Mouse (Mus musculus) frontal cortex, adult (tissue): ENCODE measurements at regions not wholly inside any gene's neighbourhood (a gene's known extent, or its start where the extent isn't known, plus 50 kb on each side); places are given as distances from the start of the nearest gene placed in this dataset.

Experiments used
- ATAC-seq: cut with Nextera tagmentation; 2 replicates; pipeline ENCODE4 v1.9.2; 2017; ENCODE audit warnings: mild to moderate bottlenecking, moderate library complexity, mixed read lengths; ENCODE audit not compliant: low TSS enrichment

GRCm38 (mm10) chr1:183702888-183703287 is 284.9 kb downstream of the Hhipl2 start:
- no peak for ATAC-seq

DNA sequence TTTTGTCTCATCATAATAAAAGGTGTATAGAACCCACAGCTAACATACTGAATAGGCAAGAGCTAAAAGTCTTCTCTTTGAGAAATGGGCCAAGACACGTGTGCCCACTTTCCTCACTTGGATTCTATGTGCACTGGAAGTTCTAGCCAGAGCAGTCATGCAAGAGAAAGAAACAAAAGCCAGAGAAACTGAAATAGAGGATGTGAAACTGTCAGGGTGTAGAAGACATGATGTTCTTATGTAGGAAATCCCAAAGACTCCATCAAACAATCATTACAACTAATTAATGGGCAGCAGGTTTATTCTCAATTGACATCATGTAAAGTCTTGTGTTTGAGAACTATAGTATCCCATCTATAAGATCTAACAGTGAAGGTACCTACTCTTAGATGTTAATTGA is 294.9 kb downstream of the Hhipl2 start:
- no peak for ATAC-seq

- ATAC-seq, result no peak
Observed at GRCm38 (mm10) chr1:183717060-183717459, 296.0 kb upstream of the Dusp10 start.

GRCm38 (mm10) chr1:183749126-183749525 is 264.0 kb upstream of the Dusp10 start:
- peak; percentile 65; the same call in 1 of the 2 replicates for ATAC-seq

DNA sequence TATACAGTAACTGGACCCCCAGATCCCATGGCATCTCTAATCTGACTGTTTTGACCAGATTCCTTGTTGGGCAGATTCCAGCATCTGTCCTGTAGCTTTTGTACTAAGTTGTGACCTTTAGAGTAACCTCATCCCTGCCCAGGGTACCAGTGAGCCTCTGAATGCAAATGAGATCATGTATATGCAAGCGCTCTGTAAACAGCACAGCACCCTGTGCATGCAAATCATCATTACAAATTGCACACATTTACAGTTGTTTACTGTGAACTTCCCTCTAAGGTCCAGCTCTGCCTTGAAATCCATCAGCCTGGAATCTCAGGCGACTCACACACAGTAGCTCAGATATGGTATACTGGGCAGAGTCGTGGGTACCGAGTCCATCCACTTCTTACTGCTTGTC is 258.6 kb upstream of the Dusp10 start:
- no peak for ATAC-seq

GRCm38 (mm10) chr1:183756716-183757115 is 256.4 kb upstream of the Dusp10 start:
- ATAC-seq, result no peak

DNA sequence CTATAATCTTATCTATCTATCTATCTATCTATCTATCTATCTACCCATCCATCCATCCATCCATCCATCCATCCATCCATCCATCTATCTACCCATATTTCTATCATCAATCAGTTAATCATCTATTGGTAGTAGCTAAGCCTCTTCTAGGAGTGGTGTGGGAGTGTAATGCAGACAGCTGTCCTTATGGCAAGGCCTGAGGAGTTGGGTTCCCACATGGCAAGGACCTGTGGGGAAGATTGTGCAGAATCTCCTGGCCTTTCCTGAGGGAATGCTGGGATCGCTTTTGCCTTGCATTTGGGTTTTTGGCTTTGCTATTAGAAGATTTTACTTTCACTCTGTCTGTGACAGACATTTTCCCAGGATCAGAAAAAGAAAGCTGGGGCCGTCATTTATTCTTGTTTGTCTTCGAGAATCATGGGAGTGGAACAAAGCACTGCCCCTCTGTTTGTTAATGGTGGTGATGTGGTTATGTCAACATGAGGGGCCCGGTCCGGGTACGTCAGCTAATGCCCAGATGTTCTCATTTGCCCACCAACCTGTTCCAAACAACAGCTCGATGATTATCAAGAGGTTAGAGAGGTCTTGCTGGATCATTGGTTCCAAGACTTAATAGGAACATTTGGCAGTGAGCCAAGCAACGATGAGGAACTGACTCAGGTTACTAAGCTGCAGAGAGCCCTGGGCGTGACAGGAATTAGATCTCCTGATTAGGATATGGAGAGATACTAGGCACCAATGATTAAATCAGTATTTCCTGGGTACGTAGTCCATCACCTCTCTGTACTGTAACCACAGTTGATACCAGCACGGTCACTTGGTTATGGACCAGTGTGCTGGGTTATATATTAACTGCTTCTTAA is 249.0 kb upstream of the Dusp10 start:
- no peak for ATAC-seq

- ATAC-seq, result no peak
Observed at GRCm38 (mm10) chr1:183772844-183773243, 240.3 kb upstream of the Dusp10 start.

GRCm38 (mm10) chr1:183780180-183780579 is 232.9 kb upstream of the Dusp10 start:
- ATAC-seq, result no peak

DNA sequence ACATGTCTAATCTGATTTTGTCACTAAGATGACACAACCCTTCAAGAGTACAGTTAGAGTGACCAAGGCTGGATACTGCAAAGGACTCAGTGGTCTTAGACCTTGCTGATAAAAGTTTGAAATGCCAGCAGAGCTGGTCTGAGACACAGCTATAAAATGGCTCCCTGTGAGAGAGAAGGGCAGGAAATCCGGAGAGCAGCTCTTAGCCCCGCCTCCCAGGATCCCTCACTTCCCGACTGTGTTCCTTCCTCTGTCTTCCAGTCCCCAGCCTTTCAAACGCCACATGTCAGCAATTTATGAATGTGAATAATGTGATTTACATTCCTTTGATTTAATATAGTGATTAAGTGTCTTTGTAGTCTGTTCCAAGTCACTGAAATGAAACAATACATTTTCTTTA is 232.3 kb upstream of the Dusp10 start:
- ATAC-seq, result no peak

GRCm38 (mm10) chr1:183783440-183784130 is 229.5 kb upstream of the Dusp10 start:
- no peak for ATAC-seq

- peak; percentile 38; the same call in 1 of the 2 replicates for ATAC-seq
Observed at GRCm38 (mm10) chr1:183792230-183792813, 220.8 kb upstream of the Dusp10 start.

DNA sequence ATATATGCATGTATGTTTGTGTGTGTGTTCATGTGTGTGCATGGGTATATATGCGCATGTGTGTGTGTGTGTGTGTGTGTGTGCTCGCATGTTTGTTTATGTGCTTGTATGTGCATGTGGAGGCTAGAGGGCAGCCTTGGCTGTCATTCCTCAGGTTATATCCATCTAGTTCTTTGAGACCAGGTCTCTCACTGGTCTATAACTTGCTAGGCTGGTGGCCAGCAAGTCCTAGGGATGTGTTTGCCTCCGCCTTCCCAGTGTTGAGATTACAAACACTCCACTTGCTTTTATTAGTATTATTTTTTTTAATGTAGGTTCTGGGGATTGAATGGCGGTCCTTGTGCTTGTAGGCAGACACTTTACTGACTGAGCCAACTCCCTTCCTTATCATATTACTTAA is 219.8 kb upstream of the Dusp10 start:
- no peak for ATAC-seq

DNA sequence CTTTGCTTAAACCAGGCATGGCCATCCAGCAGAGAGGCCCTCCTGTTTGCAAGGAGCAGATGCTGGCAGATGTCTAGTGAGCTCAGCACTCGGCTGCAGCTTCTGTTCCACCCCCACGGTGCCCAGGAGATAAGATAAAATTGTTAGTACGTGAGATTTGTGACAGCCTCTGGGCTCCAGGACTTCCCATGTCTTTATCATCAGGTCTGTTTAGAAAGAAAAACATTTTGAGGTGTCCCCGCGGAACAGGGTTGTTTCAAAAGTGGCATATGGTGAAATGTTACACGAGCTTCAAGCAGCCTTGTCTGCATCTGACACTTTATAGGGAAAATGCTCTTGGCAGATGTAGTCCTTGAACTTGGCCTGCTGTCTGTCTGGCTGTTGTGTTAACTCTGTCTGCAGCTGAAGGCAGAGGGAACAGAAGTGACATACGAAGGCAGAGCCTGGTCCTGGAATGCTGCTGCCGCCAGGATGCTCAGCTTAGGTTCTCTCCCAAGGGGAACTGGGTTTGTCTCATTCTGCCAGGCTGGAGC is 219.1 kb upstream of the Dusp10 start:
- ATAC-seq, result peak; percentile 65

GRCm38 (mm10) chr1:183802351-183802750 is 210.8 kb upstream of the Dusp10 start:
- no peak for ATAC-seq

- no peak for ATAC-seq
Observed at GRCm38 (mm10) chr1:183803357-183803756, 209.7 kb upstream of the Dusp10 start.

DNA sequence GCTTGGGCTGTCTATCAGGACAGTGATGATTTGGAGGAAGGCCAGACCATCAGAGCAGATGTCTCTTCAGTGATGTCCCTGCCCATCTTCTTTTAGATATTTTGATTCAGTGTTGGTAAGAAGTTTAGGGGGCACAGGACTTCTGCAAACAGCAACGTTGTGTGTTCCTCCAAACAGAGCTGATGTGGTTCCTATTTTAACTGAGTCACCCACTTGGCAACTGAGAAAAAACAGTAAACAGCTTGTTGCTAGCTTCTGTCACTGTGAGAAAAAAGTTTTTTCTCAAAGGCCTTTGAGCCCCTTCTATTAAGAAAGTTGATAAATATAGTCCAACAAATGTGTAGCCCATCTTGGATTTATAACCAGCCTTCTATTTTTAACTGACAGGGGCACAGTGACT is 209.3 kb upstream of the Dusp10 start:
- no peak for ATAC-seq

DNA sequence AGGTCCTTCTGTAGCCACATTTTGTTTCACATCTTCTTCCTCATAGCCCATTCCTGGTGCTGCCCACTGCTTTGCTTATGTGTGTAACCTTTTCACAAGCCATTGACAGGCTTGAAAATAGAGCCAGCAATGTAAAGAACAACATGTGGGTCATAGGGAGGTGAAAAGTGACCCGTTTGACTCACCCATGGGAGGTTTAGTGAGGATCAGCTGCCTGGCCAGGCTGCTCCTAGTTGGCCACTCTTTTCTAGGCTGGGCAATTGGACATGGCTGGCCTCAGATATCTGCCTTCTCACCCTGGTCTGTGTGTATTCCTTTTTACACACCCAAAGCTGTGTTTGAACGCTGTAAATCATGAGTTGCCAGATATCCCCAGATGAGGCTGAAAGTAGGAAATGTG is 208.8 kb upstream of the Dusp10 start:
- no peak for ATAC-seq

- no peak for ATAC-seq
Observed at GRCm38 (mm10) chr1:183806864-183807730, 206.0 kb upstream of the Dusp10 start.

- ATAC-seq, result no peak
Observed at GRCm38 (mm10) chr1:183808168-183808567, 204.9 kb upstream of the Dusp10 start.

DNA sequence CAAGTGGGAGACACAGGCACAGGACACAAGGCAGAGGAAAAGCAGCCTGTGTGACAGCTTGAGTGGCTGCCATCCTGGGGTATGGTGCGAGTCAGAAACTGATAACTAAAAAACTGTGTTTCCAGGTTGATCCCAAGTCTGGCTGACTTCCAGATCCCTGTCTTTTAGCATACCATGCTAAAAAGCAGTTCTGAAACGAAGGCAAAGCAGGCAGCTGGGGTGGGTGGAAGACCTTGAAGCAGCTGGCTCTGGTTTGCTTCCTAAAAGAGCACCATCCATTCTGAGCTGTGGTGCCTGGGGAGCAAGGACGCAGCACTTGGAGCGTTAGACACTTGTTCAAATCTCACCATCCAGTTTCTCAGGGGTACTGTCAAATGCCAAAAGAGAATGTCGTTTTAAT is 192.5 kb upstream of the Dusp10 start:
- ATAC-seq, result peak; percentile 84; the same call in 1 of the 2 replicates
